Mouse (Mus musculus) liver, embryonic 16.5 days (tissue): ENCODE measurements around the gene Fcgrt. TPM values are rescaled to one million over a fixed set of nuclear protein-coding genes. Genes with fewer than 3 reads are reported as not detected.

Source experiments
- ATAC-seq: fragments of 200-750 bp; cut with Nextera tagmentation; 2 replicates; pipeline ENCODE4 v1.8.0; 2017; ENCODE audit warnings: low read depth, mild to moderate bottlenecking, moderate number of reproducible peaks, moderate library complexity
- H3K27ac ChIP-seq: fragments of 300-500 bp; sonication (generic); 2 replicates; pipeline ENCODE4 v1.5.1; 2014; ENCODE audit warnings: mild to moderate bottlenecking, low read length
- H3K27me3 ChIP-seq: fragments of 300-500 bp; sonication (generic); 2 replicates; pipeline ENCODE4 v1.6.1; 2014; ENCODE audit warnings: low read depth, low read length, mixed read lengths; ENCODE audit not compliant: control insufficient read depth, insufficient read depth
- H3K36me3 ChIP-seq: fragments of 300-500 bp; sonication (generic); 2 replicates; pipeline ENCODE4 v1.6.1; 2014; ENCODE audit warnings: mild to moderate bottlenecking; ENCODE audit not compliant: control insufficient read depth, insufficient read depth
- H3K4me1 ChIP-seq: fragments of 300-500 bp; sonication (generic); 2 replicates; pipeline ENCODE4 v1.6.1; 2014; ENCODE audit warnings: low read depth, low read length, mixed read lengths; ENCODE audit not compliant: control insufficient read depth
- H3K4me2 ChIP-seq: fragments of 300-500 bp; sonication (generic); 2 replicates; pipeline ENCODE4 v1.6.1; 2014; ENCODE audit warnings: low read depth, low read length, mixed read lengths
- H3K4me3 ChIP-seq: fragments of 300-500 bp; sonication (generic); 2 replicates; pipeline ENCODE4 v1.5.1; 2014; ENCODE audit warnings: low read depth, mild to moderate bottlenecking, low read length
- H3K9ac ChIP-seq: fragments of 300-500 bp; sonication (generic); 2 replicates; pipeline ENCODE4 v1.6.1; 2014; ENCODE audit warnings: low read depth, low read length
- H3K9me3 ChIP-seq: fragments of 300-500 bp; sonication (generic); replicated peaks from 2 replicates; pipeline ENCODE4 v1.6.1; 2016; ENCODE audit warnings: low read length; ENCODE audit not compliant: control insufficient read depth
- WGBS: fragments of 180-500 bp; shearing (Covaris S2); extraction: QIAGEN DNeasy Blood & Tissue Kit; methylation state at CpG from one replicate; pipeline ENCODE4 v1.1.7; 2014; ENCODE audit not compliant: insufficient replicate concordance; 5-methylcytosine and 5-hydroxymethylcytosine counted together
- polyA plus RNA-seq: library from polyadenylated mRNA; unstranded; fragments of >200 nt; fragmentation: Nextera tagmentation; extraction: Ambion mirVana; gene quantifications from 2 replicates; pipeline ENCODE4 v1.2.1, GENCODE M21; 2015

Fcgrt gene
- polyA plus RNA-seq, 1 experiment from 2014 or later = 56.1 TPM

- H3K9ac ChIP-seq = no peak overlapping the region
Measured at GRCm38 (mm10) chr7:45073949-45074348, 29.7 kb downstream of the Fcgrt start.

GRCm38 (mm10) chr7:45073171-45073707 lies 30.4 kb downstream of the Fcgrt start:
- Histone ChIP-seq H3K27me3 (no peaks in the 10 kb centered on the region), H3K36me3 (peaks cover 7% of the 10 kb centered on the region), H3K9ac (no peak overlapping the region), H3K9me3 (no peaks in the 10 kb centered on the region), H3K4me3 (no peak overlapping the region), H3K4me1 (peaks cover 3% of the 10 kb centered on the region), H3K4me2 (no peak overlapping the region), H3K27ac (no peak overlapping the region)
- WGBS = 52% methylated on average over 7 of the region's 7 CpGs
- no peak for ATAC-seq

More at GRCm38 (mm10) chr7:45073949-45074348, 29.7 kb downstream of the Fcgrt start:
- 77% methylated on average over 12 of the region's 12 CpGs for WGBS
- 0 out of 2 replicates have a peak, but pooled peaks have one; percentile 7 for ATAC-seq
- Histone ChIP-seq H3K4me3 (no peak overlapping the region), H3K27me3 (no peaks in the 10 kb centered on the region), H3K4me2 (no peak overlapping the region), H3K4me1 (peaks cover 2% of the 10 kb centered on the region), H3K9me3 (no peaks in the 10 kb centered on the region), H3K27ac (no peak overlapping the region), H3K36me3 (peaks cover 7% of the 10 kb centered on the region)

GRCm38 (mm10) chr7:45072230-45072629 lies 31.4 kb downstream of the Fcgrt start:
- H3K36me3 ChIP-seq = peaks cover 4% of the 10 kb centered on the region
- H3K4me1 ChIP-seq = peaks cover 7% of the 10 kb centered on the region
- no peaks in the 10 kb centered on the region for H3K9me3 ChIP-seq
- no peaks in the 10 kb centered on the region for H3K27me3 ChIP-seq
- no peak for ATAC-seq
- no peak overlapping the region for H3K9ac ChIP-seq
- H3K4me3 ChIP-seq = no peak overlapping the region
- no peak overlapping the region for H3K27ac ChIP-seq
- no peak overlapping the region for H3K4me2 ChIP-seq
- WGBS = 67% methylated on average over 2 of the region's 2 CpGs

GRCm38 (mm10) chr7:45069671-45070070 lies 34.0 kb downstream of the Fcgrt start:
- 55% methylated on average over 2 of the region's 2 CpGs for WGBS
- H3K27me3 ChIP-seq = no peaks in the 10 kb centered on the region
- no peak for ATAC-seq
- no peak overlapping the region for H3K4me2 ChIP-seq
- no peak overlapping the region for H3K9ac ChIP-seq
- H3K4me3 ChIP-seq = no peak overlapping the region
- peaks cover 5% of the 10 kb centered on the region; the same call in 1 of the 2 replicates for H3K4me1 ChIP-seq
- H3K27ac ChIP-seq = no peak overlapping the region
- H3K36me3 ChIP-seq = no peaks in the 10 kb centered on the region
- no peaks in the 10 kb centered on the region for H3K9me3 ChIP-seq

- Histone ChIP-seq H3K4me3 (no peak overlapping the region), H3K4me2 (no peak overlapping the region), H3K27me3 (no peaks in the 10 kb centered on the region), H3K27ac (no peak overlapping the region), H3K9me3 (no peaks in the 10 kb centered on the region), H3K4me1 (peaks cover 17% of the 10 kb centered on the region), H3K36me3 (no peaks in the 10 kb centered on the region), H3K9ac (no peak overlapping the region)
- WGBS = 10% methylated on average over 5 of the region's 5 CpGs
- ATAC-seq = peak; percentile 51
Measured at GRCm38 (mm10) chr7:45068000-45068318, 35.7 kb downstream of the Fcgrt start.

- H3K27me3 ChIP-seq = no peaks in the 10 kb centered on the region
- H3K9me3 ChIP-seq = no peaks in the 10 kb centered on the region
- no peak overlapping the region for H3K9ac ChIP-seq
- H3K27ac ChIP-seq = no peak overlapping the region
- WGBS = 42% methylated on average over 4 of the region's 4 CpGs
- peak; percentile 8; the same call in 1 of the 2 replicates for ATAC-seq
- H3K4me3 ChIP-seq = no peak overlapping the region
- H3K4me1 ChIP-seq = peaks cover 17% of the 10 kb centered on the region
- no peaks in the 10 kb centered on the region for H3K36me3 ChIP-seq
- no peak overlapping the region for H3K4me2 ChIP-seq
Measured at GRCm38 (mm10) chr7:45067190-45067999, 36.3 kb downstream of the Fcgrt start.

- Histone ChIP-seq H3K4me3 (peak within 1 kb of the TSS; percentile 84), H3K4me1 (peaks cover 23% of the 10 kb centered on the region), H3K9me3 (no peaks in the 10 kb centered on the region), H3K9ac (peak within 1 kb of the TSS; percentile 81), H3K27ac (peak within 1 kb of the TSS; percentile 94), H3K4me2 (peak within 1 kb of the TSS; percentile 64), H3K27me3 (no peaks in the 10 kb centered on the region), H3K36me3 (no peaks in the 10 kb centered on the region)
- ATAC-seq = peak; percentile 90
- 0% methylated on average over 31 of the region's 31 CpGs for WGBS
Measured at GRCm38 (mm10) chr7:45062239-45062835, 41.3 kb downstream of the Fcgrt start, which contains the start of the genes Nosip and Prrg2. Gene Nosip (plus strand): TSS chr7:45062429. Gene Prrg2 (minus strand): TSS chr7:45062677.

GRCm38 (mm10) chr7:45061532-45062075 lies 42.0 kb downstream of the Fcgrt start:
- peak; percentile 42 for ATAC-seq
- WGBS = 25% methylated on average over 11 of the region's 11 CpGs
- Histone ChIP-seq H3K4me2 (peak overlapping the region; percentile 64), H3K9me3 (no peaks in the 10 kb centered on the region), H3K27ac (peak overlapping the region; percentile 94), H3K4me3 (peak overlapping the region; percentile 84), H3K36me3 (no peaks in the 10 kb centered on the region), H3K4me1 (peaks cover 23% of the 10 kb centered on the region), H3K27me3 (no peaks in the 10 kb centered on the region), H3K9ac (peak overlapping the region; percentile 39)
